Mouse (Mus musculus) heart, embryonic 16.5 days (tissue): ENCODE measurements at regions not wholly inside any gene's neighbourhood (a gene's known extent, or its start where the extent isn't known, plus 50 kb on each side); places are given as distances from the start of the nearest gene placed in this dataset.

Source experiments
- ATAC-seq: fragments of 200-750 bp; cut with Nextera tagmentation; replicated peaks from 2 replicates; pipeline ENCODE4 v1.8.0; 2017; ENCODE audit warnings: moderate number of reproducible peaks; ENCODE audit not compliant: insufficient read depth, low FRiP score; ENCODE audit errors: extremely low read depth
- H3K27ac ChIP-seq: fragments of 300-500 bp; sonication (generic); 2 replicates; pipeline ENCODE4 v1.5.1; 2014; ENCODE audit warnings: mild to moderate bottlenecking, low read length, control low read depth, moderate library complexity
- H3K27me3 ChIP-seq: fragments of 300-500 bp; sonication (generic); 2 replicates; pipeline ENCODE4 v1.6.1; 2014; ENCODE audit warnings: low read length, mixed read lengths; ENCODE audit not compliant: control insufficient read depth, insufficient read depth
- H3K36me3 ChIP-seq: fragments of 300-500 bp; sonication (generic); 2 replicates; pipeline ENCODE4 v1.6.1; 2014; ENCODE audit not compliant: control insufficient read depth, insufficient read depth
- H3K4me1 ChIP-seq: fragments of 300-500 bp; sonication (generic); 2 replicates; pipeline ENCODE4 v1.6.1; 2014; ENCODE audit warnings: low read length, mixed read lengths; ENCODE audit not compliant: control insufficient read depth, insufficient read depth
- H3K4me2 ChIP-seq: fragments of 300-500 bp; sonication (generic); 2 replicates; pipeline ENCODE4 v1.6.1; 2014; ENCODE audit warnings: low read depth, mild to moderate bottlenecking, control low read depth, low read length
- H3K4me3 ChIP-seq: fragments of 300-500 bp; sonication (generic); 2 replicates; pipeline ENCODE4 v1.5.1; 2014; ENCODE audit warnings: mild to moderate bottlenecking, control low read depth, low read length
- H3K9ac ChIP-seq: fragments of 300-500 bp; sonication (generic); 2 replicates; pipeline ENCODE4 v1.6.1; 2014; ENCODE audit warnings: low read length, control low read depth
- H3K9me3 ChIP-seq: fragments of 300-500 bp; sonication (generic); replicated peaks from 2 replicates; pipeline ENCODE4 v1.6.1; 2016; ENCODE audit warnings: low read length; ENCODE audit not compliant: control insufficient read depth
- WGBS: fragments of 180-500 bp; shearing (Covaris S2); extraction: QIAGEN DNeasy Blood & Tissue Kit; methylation state at CpG from one replicate; pipeline ENCODE4 v1.1.7; 2014; 5-methylcytosine and 5-hydroxymethylcytosine counted together

GRCm38 (mm10) chr2:131410906-131411520 lies 58.3 kb upstream of the Rnf24 start:
- Histone ChIP-seq H3K36me3 (no peaks in the 10 kb centered on the region), H3K4me2 (no peak overlapping the region), H3K9me3 (no peaks in the 10 kb centered on the region), H3K27me3 (no peaks in the 10 kb centered on the region), H3K9ac (no peak overlapping the region), H3K4me3 (no peak overlapping the region), H3K27ac (no peak overlapping the region), H3K4me1 (no peaks in the 10 kb centered on the region)
- 58% methylated on average over 5 of the region's 5 CpGs for WGBS
- no peak for ATAC-seq

- no peaks in the 10 kb centered on the region for H3K4me1 ChIP-seq
- H3K4me2 ChIP-seq = no peak overlapping the region
- no peak overlapping the region for H3K4me3 ChIP-seq
- no peaks in the 10 kb centered on the region for H3K27me3 ChIP-seq
- ATAC-seq = no peak
- 78% methylated on average over 5 of the region's 5 CpGs for WGBS
- H3K9me3 ChIP-seq = no peaks in the 10 kb centered on the region
- H3K9ac ChIP-seq = no peak overlapping the region
- no peaks in the 10 kb centered on the region for H3K36me3 ChIP-seq
- no peak overlapping the region for H3K27ac ChIP-seq
These were observed 54.6 kb upstream of the Rnf24 start for GRCm38 (mm10) chr2:131407337-131407736.

DNA sequence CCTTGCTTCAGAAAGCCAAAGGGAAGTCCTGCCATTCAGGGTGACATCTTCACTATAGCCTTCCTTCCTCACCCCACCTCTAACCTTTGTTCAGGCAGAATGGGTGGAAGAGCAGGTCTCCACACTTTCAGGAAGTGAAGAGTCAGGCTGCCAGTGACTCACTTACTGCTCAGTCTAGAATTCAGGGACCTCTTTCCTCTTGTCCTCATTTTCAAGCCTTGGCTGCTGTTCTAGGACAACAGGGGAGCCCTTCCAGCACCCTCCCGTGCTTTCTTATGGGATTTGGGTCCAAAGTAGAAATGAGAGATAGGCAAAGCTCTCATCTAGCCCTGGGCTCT lies 51.5 kb upstream of the Rnf24 start:
- ATAC-seq = no peak
- H3K4me1 ChIP-seq = no peaks in the 10 kb centered on the region
- no peak overlapping the region for H3K4me2 ChIP-seq
- no peaks in the 10 kb centered on the region for H3K27me3 ChIP-seq
- H3K9me3 ChIP-seq = no peaks in the 10 kb centered on the region
- no peaks in the 10 kb centered on the region for H3K36me3 ChIP-seq
- no peak overlapping the region for H3K9ac ChIP-seq
- H3K27ac ChIP-seq = no peak overlapping the region
- 24% methylated on average over 1 of the region's 1 CpGs for WGBS
- H3K4me3 ChIP-seq = no peak overlapping the region

- no peaks in the 10 kb centered on the region for H3K4me1 ChIP-seq
- H3K36me3 ChIP-seq = no peaks in the 10 kb centered on the region
- no peak overlapping the region for H3K27ac ChIP-seq
- no peaks in the 10 kb centered on the region for H3K9me3 ChIP-seq
- no peak overlapping the region for H3K4me3 ChIP-seq
- no peak overlapping the region for H3K4me2 ChIP-seq
- WGBS = 66% methylated on average over 5 of the region's 5 CpGs
- ATAC-seq = no peak
- no peaks in the 10 kb centered on the region for H3K27me3 ChIP-seq
- H3K9ac ChIP-seq = no peak overlapping the region
These were observed 51.0 kb upstream of the Rnf24 start for GRCm38 (mm10) chr2:131403543-131404217.
